Mouse (Mus musculus): ENCODE results near the gene Pacs2.

Gene Pacs2

GRCm38 (mm10) chr12:113036996-113037395 lies 22.7 kb downstream of the Pacs2 start:
- in situ Hi-C loops (cut with MboI; ENCODE audit: unreplicated experiment in 2 of 2): no loop called here

DNA sequence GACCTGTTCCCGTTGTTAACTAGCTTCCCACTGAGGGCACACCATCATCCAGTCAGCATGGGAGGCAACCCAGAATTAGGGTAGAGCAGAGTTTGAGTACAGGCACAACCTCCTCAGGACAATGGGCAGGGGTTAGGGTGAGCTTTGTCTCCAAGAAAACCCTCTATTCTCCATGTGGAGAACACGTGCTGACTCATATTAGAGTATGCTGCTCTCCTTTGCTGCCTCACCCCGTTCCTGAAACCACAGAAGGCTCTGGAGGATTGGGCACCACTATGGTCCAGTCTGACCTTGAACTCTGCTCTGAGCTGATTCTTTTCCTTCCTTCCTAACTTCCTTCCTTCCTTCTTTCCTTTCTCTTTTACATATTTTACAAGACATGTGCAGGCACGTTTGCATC lies 24.1 kb downstream of the Pacs2 start:
- in situ Hi-C loops (cut with MboI; ENCODE audit: unreplicated experiment in 2 of 2): no loop called here

GRCm38 (mm10) chr12:113041481-113042439 lies 27.5 kb downstream of the Pacs2 start:
- in situ Hi-C loops (cut with MboI; ENCODE audit: unreplicated experiment in 2 of 2): no loop called here

GRCm38 (mm10) chr12:113042543-113042942 lies 28.2 kb downstream of the Pacs2 start:
- in situ Hi-C loops (cut with MboI; ENCODE audit: unreplicated experiment in 2 of 2): no loop called here

GRCm38 (mm10) chr12:113044916-113045677 lies 30.8 kb downstream of the Pacs2 start:
- in situ Hi-C loops (cut with MboI; ENCODE audit: unreplicated experiment in 2 of 2): loop anchor here (5.0 kb wide), 2 partner anchors 38 to 93 kb away; no protein-coding TSS in a partner anchor

DNA sequence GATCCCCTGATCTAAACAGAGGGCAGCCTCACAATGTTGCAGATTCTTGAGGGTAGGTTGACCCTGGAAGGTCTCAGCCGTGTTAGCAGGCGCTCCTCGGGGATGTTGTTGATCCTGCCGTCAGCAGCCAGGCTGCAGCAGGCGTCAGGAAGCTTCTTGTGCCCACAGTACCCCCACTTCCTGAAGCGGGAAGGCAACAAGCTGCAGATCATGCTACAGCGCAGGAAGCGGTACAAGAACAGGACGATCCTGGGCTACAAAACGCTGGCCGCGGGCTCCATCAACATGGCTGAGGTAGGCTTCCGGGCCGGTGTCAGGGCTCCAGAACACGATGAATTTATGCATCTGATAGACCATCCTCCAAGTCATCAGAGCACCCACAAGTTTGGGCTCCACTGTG lies 32.6 kb downstream of the Pacs2 start:
- in situ Hi-C loops (cut with MboI; ENCODE audit: unreplicated experiment in 2 of 2): loop anchor here (5.0 kb wide), 2 partner anchors 40 to 95 kb away; no protein-coding TSS in a partner anchor

- in situ Hi-C loops (cut with MboI; ENCODE audit: unreplicated experiment in 2 of 2): loop anchor here (5.0 kb wide), 2 partner anchors 41 to 96 kb away; no protein-coding TSS in a partner anchor
Measured at GRCm38 (mm10) chr12:113048103-113048502, 33.8 kb downstream of the Pacs2 start.

DNA sequence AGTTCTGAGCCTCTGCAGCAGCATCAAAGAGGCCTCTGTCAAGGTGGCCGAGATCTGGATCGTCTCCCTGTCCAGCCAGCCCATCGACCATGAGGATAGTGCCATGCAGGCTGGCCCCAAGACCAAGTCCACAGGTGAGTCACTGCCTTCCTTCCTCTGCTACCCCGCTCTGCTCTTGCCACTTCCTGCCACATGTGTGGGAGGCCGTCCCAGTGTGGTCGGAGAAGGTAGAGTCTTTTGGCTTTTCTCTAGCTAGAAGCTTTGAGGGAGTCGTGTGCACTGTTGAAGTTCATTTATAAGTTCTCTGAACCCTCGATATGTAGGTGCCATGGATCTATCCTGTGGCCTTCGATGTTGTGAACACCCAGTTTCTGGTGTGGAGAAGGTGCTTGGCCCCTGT lies 35.5 kb downstream of the Pacs2 start:
- in situ Hi-C loops (cut with MboI; ENCODE audit: unreplicated experiment in 2 of 2): loop anchor here (5.0 kb wide), 2 partner anchors 43 to 98 kb away; no protein-coding TSS in a partner anchor

DNA sequence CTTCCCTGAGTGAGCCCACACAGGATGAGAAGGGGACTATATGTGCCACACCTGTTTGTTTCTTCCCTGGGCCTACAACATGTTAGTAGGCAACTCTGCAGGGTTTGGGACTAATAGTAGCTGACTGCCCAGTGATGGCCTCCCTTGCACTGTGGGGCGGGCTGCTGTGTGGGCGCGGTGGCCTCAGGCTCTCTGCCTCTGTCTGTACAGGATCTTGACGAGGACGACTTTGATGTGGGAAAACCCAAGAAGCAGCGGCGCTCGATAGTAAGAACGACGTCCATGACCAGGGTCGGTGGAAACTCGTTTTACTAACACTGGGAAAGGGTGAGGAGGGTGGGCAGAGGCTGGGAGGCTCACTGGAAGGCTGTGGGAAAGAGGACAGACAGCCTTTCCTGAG lies 36.4 kb downstream of the Pacs2 start:
- in situ Hi-C loops (cut with MboI; ENCODE audit: unreplicated experiment in 2 of 2): no loop called here

GRCm38 (mm10) chr12:113051628-113052403 lies 37.5 kb downstream of the Pacs2 start:
- in situ Hi-C loops (cut with MboI; ENCODE audit: unreplicated experiment in 2 of 2): no loop called here

- in situ Hi-C loops (cut with MboI; ENCODE audit: unreplicated experiment in 2 of 2): no loop called here
Measured at GRCm38 (mm10) chr12:113056089-113056488, 41.8 kb downstream of the Pacs2 start.

GRCm38 (mm10) chr12:113060178-113060577 lies 45.9 kb downstream of the Pacs2 start:
- in situ Hi-C loops (cut with MboI; ENCODE audit: unreplicated experiment in 2 of 2): loop anchor here in 1 of 2 experiments (5.0 kb wide), 1 partner anchor 53 kb away; no protein-coding TSS in a partner anchor

DNA sequence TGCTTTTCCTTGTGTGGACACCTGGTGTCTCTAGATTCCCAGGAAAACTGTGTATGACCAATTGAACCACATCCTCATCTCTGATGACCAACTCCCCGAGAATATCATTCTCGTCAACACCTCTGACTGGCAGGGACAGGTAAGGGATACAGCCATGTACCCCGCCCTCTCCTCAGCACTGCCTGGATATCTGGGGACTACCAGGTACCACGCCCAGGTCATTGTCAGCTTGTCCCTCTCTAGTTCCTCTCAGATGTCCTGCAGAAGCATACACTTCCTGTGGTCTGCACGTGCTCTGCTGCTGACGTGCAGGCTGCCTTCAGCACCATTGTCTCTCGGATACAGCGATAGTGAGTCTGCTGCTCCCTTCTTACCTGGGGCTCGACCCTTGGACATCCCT lies 47.3 kb downstream of the Pacs2 start:
- in situ Hi-C loops (cut with MboI; ENCODE audit: unreplicated experiment in 2 of 2): loop anchor here in 1 of 2 experiments (5.0 kb wide), 1 partner anchor 54 kb away; no protein-coding TSS in a partner anchor

DNA sequence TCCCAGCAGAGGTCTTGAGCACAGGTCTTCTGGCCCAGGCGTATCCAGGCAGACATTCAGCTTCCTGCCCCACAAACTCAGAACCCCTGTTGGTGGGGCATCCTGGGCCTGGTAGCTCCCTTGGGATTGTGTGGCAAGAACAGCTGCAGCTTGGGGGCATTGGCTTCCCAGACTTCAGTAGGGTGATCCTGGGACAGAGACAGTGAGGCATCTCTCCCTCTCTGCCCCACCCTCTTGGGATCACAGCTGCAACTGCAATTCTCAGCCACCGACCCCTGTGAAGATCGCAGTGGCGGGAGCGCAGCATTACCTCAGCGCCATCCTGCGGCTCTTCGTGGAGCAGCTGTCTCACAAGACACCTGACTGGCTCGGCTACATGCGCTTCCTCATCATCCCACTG lies 47.9 kb downstream of the Pacs2 start:
- in situ Hi-C loops (cut with MboI; ENCODE audit: unreplicated experiment in 2 of 2): loop anchor here in 1 of 2 experiments (5.0 kb wide), 1 partner anchor 55 kb away; no protein-coding TSS in a partner anchor

DNA sequence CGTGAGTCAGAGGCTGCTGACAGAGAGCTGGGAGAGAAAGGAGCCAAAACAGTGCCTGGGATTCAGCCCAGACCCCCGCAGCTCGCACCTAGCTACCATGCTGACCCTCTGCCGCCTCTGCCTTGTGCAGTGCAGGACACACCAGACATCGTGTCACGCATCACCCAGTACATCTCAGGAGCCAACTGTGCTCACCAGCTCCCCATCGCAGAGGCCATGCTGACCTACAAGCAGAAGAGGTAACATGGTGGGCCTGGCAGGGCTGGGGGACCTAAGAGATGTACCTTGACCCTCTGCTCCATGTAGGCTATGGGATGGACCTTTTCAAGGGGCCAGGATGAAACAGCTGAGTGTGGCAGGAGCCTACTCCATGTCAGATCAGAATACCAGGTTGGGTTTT lies 49.4 kb downstream of the Pacs2 start:
- in situ Hi-C loops (cut with MboI; ENCODE audit: unreplicated experiment in 2 of 2): loop anchor here in 1 of 2 experiments (5.0 kb wide), 1 partner anchor 56 kb away; no protein-coding TSS in a partner anchor

DNA sequence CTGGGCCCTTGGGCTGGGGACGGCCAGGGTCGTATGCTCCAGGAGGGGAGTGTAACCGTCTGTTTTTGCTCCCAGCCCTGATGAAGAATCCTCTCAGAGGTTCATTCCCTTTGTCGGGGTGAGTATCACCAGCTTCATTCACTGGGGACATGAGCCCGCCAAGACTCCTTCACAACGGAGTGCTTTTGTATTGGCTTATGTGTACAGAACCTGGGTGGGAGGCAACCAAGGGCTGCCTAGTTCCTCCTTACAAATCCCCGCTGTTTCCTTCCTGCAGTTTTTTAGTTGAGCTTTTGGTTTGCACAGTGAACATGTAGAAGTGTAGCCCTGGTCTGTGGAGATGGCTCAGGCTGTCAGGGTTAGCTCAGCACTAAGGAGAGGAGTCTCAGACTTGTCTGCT lies 53.7 kb downstream of the Pacs2 start:
- in situ Hi-C loops (cut with MboI; ENCODE audit: unreplicated experiment in 2 of 2): no loop called here

- in situ Hi-C loops (cut with MboI; ENCODE audit: unreplicated experiment in 2 of 2): no loop called here
Measured at GRCm38 (mm10) chr12:113069389-113069788, 55.1 kb downstream of the Pacs2 start.

DNA sequence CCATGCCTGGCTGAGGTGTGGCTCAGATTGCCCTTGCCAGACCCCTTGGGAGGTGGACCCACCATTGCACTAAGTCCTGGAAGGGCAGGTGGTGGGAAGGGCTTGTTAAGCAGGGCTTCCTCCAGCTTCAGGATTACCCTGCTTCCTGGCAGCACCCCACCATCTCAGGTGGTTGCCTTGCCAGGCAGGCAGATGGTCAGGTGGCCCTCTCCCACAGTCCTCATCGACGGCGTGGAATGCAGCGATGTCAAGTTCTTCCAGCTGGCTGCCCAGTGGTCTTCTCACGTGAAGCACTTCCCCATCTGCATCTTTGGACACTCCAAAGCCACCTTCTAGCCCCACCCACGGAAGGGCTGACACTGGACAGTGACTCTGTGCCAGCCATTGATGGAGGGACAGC lies 57.0 kb downstream of the Pacs2 start:
- in situ Hi-C loops (cut with MboI; ENCODE audit: unreplicated experiment in 2 of 2): no loop called here

DNA sequence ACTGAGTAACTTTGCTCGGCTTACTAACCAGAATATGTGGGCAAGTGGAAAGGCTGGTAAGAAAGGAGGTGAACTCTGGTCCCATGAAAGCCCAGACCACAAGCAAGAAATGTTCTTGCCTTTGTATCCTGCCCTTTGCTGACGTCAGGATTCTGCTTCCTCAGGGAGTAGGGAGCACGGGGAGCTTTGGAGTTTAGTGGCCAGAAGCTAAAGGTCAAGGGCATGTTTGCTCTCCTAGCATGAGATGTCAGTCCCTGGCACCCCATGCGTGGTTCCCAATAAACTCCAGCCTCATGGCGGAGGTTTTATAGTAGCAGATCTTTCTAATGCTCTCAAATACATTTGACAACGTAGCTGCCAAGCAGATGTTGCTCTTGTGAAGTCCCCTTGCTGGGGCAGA lies 57.5 kb downstream of the Pacs2 start:
- in situ Hi-C loops (cut with MboI; ENCODE audit: unreplicated experiment in 2 of 2): no loop called here

Measured in v-Abl transformed pro-B cells (cell line).